Mouse (Mus musculus): ENCODE measurements at regions not wholly inside any gene's neighbourhood (a gene's known extent, or its start where the extent isn't known, plus 50 kb on each side); places are given as distances from the start of the nearest gene placed in this dataset.
A peak's percentile ranks its signal among the peaks of the same experiment; 100 is the strongest.
"Not testable (repeated sequence)": the region's sequence is repeated elsewhere in the genome, so short reads cannot be mapped to it uniquely, and the experiment has no call there.

- peak; percentile 7 to 18 for DNase-seq
These were observed 96.4 kb upstream of the C6 start for GRCm38 (mm10) chr15:4630611-4631010.

- DNase-seq = no peak
These were observed 85.3 kb upstream of the C6 start for GRCm38 (mm10) chr15:4641666-4642065.

DNA sequence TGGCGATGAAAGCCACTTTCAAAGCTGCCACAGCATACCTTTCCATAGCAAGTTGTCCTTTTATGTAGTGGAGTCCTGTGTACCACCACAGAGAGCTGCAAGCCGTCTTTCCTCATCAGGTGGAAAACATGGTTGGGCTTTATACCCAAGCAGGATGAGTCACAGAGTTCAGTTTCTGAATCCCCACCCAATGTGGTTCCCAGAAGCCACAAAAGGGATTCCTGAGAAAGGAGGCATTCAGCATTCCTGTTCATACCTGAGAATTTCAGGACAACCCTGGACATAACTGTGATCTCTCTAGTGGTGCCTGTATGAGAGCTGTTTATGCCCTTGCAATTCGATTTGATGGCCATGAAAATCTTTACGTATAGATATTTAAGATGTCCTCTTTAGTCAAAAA, 84.1 kb upstream of the C6 start:
- DNase-seq = peak in 1 of 2 experiments; percentile 6

GRCm38 (mm10) chr15:4643888-4644606, 82.9 kb upstream of the C6 start:
- DNase-seq = no peak

DNA sequence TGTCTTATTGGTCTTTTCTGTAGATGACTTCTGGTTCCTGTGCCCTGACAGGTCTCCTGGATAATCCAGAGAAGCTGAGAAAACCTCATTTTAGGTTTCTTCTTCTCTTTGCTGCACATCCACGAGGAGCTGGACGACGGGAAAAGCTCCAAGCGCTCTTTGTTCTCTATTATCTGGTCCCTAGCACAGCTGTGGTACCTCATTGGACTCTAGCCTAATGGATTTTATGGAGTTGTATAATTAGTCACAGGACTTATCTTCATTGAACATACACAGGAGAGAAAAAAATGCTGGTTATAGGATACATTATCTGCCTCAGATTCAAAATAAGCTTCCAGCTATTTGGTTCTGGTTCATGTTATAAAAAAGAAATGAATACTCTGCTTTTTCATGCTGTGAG, 78.3 kb upstream of the C6 start:
- no peak for DNase-seq

DNA sequence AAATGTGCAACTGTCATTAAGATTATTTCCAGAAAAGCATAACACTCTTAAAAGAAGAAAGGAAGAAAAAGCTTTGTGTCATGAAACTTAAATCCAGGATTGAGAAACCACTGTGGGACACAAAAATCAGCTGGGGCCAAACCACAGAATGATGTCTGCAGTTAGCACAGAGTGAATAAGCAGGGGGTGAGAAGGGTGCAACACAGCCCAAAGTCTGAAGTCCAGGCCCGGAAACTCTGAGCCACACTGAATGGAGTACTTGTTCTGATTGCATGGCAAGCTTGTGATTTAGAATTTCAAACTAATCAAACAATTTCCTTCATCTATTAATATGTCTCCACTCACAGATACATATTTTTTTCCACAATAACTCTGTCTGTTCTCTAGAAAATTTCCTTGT, 73.3 kb upstream of the C6 start:
- peak; percentile 31 to 57 for DNase-seq

DNA sequence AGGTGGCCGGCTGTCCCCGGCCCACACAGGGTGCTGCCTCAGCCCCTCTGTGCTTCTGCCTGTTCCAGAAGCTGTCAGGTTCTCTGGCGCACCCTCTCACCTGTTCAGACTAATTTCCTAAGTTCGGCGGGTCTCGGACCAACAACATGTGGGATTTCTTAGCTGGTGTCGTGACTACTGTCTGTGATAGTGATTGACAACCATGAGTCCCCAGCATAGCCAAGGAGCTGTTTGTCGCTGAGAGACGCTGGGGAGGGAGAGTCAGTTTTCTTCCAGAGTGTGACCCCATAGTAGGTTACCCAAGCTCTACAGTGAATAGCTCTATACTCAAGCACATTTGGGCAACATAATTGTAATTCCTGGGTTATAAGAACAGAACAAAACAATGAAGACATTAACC, 54.1 kb upstream of the C6 start:
- DNase-seq = not testable (repeated sequence)

Data from heart, adult 18-20 months (tissue).